Mouse (Mus musculus) gastrocnemius, postnatal 4 days (tissue): ENCODE data around the gene Fdx1l. TPM values are rescaled to one million over a fixed set of nuclear protein-coding genes. Genes with fewer than 3 reads are reported as not detected.
A peak's percentile ranks its signal among the peaks of the same experiment; 100 is the strongest.
"Not testable (repeated sequence)": the region's sequence is repeated elsewhere in the genome, so short reads cannot be mapped to it uniquely, and the experiment has no call there.

Experiments
- DNase-seq, 2 experiments: peaks; one replicate each; pipeline ENCODE4 v3.0.0; 2021 to 2022; ENCODE audit warnings: low spot score in 2 of 2, mixed read lengths in 2 of 2
- total RNA-seq, 2 experiments: library from RNA; stranded (reverse); gene quantifications; 2 replicates each; pipeline ENCODE4 v1.2.3; 2021

Gene Fdx1l
- total RNA-seq, 2 experiments from 2014 or later, result 28.6 to 31.6 TPM

DNA sequence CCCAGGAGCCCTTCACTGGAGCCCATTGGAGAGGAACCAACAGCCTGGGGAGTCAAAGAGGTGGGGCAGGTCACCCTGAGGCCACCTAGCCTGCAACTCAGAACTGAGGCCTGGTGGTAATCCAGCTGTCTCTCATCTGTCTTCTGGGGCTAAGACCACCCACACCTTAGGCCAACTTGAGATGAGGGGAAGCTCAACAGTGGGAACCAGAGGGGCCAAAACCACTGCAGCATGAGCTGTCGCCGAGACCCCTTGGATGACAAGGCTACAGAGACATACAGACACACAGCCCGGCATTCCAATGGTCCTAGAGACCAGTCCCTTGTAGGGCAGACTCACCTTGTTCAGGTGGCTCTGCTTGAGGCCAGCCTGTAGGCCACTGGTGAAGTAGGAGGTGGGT, 2.2 kb upstream of the Fdx1l start:
- DNase-seq, result no peak

DNA sequence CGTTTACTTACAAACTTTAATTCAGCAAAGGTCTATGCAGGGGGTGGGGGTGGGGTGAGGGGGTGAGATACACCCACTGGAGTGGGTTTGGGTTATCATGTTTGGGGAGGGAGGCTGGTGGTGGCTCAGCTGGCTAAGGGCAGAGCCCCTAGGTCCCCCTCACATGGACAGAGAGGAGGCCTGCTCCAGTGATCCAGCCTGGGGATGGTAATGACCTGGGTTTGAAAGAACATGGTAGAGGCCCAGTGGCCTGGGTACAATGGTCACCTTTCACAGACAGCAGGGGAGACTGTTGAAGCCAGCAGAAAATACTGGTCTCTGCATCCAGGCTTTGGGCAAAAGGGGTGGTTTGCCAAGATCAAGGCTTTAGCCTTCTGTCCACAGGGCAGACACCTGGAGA, 759 bp upstream of the Fdx1l start:
- no peak for DNase-seq

DNA sequence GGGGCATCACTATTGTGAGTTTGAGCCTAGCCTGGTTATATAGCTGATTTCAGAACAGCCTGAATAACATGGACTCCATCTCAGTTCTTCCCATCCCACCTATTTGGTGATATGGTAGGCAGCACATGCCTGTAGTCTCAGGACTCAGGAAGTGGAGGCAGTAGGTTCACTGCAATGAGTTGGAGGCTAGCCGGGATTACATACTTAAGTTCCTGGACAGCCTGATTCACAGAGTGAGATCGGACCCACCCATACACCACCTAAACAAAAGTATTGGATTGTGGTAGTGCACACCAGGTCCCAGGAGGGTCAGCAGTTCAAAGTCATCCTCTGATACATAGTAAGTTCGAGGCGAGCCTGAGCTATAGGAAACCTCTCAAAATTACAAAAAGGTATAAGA, 773 bp downstream of the Fdx1l start:
- no peak for DNase-seq

DNA sequence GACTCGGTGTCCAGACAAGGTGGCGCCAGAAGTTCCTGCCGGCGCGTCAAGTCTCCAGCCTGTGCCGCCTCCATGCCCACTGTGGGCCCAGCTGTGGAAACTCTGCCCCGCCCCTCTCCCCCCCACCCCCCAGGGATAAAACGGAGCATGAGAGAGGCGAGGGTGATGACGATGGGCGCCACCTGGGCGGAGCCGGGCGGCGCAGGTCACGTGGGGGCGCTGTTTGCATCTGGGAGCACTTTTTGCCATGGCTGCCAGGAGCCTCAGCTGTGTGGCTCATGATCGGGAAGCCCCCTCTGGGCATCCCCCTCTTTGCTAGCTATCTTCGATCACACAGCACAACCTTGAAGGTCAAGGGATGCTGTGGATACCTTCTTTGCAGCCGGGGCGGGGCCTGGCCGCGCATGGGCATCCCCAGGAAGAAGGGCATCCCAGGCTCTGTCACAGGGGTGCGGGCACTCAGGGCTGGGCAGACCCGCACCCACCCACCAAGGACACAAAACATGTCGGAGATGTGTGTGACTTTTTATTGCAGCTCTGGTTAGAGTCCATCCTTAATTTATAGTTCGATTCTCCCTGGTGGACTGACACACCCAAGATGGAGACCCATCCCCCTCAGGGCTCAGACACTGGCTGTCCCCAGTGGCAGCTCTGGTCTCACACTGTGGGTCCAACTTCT, 6.3 kb downstream of the Fdx1l start, which contains the start of gene Zglp1:
Gene Zglp1, minus strand, starts transcription at position 88 of the 679 bp plus-strand sequence.
- DNase-seq, result no peak

DNA sequence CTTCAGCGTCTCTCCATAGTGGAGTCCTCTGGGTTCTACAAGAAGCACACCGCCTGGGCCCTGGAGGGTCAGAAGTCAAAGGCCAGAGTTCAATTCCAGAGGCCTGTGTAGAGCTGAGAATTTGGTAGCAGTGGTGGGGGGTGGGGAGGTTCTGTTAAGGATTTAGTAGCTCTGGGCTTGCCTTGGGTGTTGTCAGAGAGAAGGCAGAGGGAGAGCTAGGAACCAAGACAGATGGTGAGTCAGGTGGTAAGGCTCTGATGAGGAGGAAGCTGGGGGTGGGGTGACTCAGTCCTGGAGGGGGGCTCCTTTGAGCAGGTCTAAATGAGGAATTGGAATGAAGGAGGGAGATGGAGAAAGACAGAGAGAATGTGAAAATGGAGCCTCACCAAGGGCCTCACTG, 10.5 kb downstream of the Fdx1l start:
- no peak for DNase-seq

DNA sequence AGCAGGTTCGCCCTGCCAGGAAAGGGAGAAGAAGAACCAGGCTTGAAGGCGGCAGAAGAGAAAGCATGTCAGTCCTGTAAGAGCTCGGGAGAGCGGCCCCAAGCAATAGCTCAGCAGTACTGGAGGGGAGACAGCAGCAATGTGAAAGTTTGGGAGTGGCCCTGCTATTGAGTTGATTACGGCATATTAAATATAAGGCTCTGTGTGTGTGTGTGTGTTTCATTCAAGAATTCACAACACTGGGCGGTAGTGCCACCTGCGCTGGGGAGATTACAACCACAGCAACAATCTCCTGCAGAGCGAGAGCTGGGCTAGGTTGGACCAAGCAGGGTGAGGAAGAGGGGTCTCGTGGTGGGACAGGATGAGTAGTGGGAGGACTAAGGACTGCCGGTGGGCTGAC, 21.8 kb downstream of the Fdx1l start:
- DNase-seq, result no peak

DNA sequence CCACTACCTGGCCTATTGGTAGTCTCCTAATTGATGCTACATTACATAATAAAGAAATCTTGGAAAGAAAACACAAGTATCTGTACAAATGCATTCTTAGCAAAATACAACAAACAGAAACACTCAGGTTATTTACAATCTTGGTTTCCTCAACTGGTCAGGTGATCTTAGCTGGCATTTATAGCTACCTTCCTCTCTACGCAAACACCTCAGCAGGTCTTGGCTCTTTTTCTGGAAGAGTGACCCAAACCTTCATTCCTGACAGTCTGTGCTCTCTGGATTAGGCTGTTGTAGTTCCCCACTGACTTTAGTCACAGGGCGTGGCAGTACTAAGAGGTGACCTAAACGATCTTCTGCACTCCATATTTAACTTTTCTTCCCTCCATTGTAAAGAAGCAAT, 28.2 kb downstream of the Fdx1l start:
- DNase-seq, result no peak

DNA sequence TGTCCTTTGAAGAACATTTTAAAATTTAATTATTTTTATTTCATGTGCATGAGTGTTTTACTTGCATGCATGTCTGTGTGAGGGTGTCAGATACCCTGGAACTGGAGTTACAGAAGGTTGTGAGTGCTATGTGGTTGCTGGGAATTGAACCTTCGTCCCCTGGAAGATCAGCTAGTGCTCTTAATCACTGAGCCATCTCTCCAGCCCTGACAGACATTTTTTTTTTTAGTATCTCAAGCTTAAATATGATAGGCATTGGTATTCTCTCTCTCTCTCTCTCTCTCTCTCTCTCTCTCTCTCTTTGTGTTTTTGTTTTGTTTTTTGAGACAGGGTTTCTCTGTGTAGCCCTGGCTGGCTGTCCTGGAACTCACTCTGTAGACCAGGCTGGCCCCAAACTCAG, 28.6 kb downstream of the Fdx1l start:
- DNase-seq, result not testable (repeated sequence)

DNA sequence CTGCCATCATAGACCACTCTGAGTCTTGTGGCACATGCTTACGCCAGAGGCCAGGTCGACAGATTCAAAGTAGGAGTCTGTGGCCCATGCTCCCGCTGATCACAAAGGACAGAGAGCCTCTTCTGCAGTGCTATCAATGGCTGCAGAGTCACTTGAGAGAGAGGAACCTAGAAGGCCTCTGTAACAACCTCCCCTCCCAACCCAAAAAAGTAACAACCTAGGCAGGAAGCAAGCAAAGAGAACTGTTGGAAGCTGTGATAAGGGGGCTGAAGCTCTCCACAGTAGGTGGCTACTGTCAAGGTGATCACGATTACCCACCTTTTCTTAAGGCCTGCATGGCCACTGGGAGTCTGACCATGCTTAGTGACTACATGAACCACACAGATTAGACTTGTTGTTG, 29.9 kb downstream of the Fdx1l start:
- DNase-seq, result no peak

DNA sequence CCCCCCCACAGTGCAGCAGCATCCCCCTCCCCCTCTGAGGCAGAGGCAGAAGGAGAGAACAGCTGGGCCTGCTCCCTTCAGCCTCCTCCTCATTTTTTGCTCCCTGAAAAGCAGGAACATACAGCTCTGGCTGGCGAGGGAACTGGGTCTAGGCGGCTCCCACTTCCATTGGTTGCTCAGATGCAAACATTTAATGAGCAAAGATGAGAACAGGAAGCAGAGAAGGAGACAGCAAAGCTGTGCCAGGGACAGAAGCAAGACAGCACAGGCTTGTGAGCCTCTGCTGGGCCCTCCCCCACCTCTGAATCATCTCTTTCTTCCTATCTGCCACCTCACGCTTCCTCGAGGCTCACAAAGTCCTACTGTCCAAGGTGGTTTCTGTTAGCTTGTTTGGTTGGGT, 32.1 kb downstream of the Fdx1l start:
- no peak for DNase-seq

DNA sequence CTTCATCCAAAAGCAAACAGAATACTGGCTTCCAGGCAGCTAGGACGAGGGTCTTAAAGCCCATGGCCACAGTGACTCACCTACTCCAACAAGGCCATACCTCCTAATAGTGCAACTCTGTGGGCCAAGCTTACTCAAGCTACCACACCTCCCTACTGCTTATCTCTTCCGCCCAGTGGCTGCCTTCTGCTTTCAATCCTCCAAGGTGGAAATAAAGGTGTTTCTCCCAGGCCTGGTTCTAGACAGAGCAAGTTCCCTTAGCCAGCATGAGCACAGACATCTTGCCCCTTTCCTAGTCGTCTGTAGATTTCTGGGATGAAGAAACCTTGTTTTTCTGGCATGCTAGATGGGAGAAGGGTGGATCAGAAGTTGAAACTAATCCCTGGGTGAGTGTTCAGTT, 33.6 kb downstream of the Fdx1l start:
- DNase-seq, result no peak

DNA sequence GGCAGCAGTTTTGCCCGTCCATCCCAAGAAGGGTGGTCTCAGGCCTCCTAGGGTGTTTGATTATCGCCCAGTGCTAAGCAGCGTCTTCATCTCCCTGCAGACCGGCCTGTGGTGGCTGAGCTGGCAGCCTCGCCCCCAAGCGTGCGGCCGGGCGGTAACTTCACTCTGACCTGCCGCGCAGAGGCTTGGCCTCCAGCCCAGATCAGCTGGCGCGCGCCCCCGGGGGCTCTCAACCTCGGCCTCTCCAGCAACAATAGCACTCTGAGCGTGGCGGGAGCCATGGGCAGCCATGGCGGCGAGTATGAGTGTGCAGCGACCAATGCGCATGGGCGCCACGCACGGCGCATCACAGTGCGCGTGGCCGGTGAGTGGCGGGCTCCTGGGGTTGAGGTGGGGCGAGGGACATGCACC, 35.9 kb downstream of the Fdx1l start:
- DNase-seq, result peak in 1 of 2 experiments; percentile 44

DNA sequence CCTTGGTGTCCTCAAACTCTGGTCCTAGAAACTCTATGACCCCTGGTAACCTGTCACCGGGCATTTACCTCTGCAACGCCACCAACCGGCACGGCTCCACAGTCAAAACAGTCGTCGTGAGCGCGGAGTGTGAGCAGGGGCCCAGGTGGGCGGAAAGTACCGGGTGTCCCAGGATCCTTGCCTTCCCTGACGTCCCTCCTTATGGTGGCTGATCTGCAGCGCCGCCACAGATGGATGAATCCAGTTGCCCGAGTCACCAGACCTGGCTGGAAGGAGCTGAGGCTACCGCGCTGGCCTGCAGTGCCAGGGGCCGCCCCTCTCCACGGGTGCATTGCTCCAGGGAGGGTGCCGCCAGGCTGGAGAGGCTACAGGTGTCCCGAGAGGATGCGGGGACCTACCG, 36.7 kb downstream of the Fdx1l start:
- DNase-seq, result no peak

DNA sequence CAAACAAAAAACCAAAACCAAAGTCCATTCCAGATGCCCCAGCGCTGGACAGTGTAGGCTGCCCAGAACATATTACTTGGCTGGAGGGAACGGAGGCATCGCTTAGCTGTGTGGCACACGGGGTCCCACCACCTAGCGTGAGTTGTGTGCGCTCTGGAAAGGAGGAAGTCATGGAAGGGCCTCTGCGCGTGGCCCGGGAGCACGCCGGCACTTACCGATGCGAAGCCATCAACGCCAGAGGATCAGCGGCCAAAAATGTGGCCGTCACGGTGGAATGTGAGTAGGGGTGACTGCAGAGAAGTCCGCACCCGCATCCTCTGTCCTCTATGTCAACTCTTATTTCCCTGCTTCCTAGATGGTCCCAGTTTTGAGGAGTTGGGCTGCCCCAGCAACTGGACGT, 37.3 kb downstream of the Fdx1l start:
- no peak for DNase-seq

DNA sequence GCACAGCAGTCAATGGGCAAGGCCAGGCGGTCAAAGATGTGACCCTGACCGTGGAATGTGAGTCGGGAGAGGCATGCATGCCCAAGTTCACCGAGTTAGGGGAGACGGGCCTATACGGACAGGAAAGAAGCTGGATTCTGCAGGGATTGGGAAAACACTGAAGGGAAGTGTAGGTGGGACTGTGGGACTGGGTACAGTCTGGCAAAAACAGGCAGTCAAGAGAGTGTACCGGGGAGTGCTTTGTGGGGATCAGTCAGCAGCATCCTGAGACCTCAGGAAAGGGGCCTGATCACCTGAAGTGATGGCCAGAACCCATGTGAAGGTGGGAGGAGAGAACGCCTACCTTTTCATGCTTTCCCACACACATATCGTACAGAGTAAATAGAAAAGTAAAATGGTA, 37.8 kb downstream of the Fdx1l start:
- DNase-seq, result no peak

DNA sequence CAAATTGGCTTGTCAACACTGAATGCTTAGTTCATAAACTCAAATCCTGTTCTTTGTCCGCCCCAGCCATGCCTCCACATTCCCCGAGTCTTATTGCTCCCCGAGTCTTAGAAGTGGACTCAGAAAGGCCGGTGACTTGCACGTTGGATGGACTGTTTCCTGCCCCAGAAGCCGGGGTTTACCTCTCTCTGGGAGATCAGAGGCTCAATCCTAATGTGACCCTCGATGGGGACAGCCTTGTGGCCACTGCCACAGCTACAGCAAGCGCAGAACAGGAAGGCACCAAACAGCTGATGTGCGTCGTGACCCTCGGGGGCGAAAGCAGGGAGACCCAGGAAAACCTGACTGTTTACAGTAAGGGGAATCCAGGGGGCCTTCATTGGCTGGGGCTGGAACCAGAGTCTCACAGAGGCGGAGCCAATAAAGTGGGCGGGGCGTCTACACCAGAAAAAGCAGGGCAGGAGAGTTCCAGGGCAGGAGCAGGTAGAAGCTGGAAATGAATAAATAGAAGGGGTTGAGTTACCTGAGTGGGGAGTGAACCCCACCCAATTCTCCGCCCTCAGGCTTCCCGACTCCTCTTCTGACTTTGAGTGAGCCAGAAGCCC, 38.8 kb downstream of the Fdx1l start:
- no peak for DNase-seq

DNA sequence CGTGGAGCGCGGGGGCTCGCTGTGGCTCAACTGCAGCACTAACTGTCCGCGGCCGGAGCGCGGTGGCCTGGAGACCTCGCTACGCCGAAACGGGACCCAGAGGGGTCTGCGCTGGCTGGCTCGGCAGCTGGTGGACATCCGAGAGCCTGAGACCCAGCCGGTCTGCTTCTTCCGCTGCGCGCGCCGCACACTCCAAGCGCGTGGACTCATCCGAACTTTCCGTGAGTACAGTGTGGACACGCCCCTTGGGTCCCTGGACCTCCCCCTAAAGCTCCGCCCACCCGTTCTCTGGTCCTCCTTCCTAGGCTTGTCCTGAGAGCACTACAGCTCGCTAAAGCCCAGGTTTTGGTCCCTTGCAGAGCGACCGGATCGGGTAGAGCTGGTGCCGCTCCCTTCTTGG, 40.3 kb downstream of the Fdx1l start:
- peak; percentile 54 to 79 for DNase-seq

DNA sequence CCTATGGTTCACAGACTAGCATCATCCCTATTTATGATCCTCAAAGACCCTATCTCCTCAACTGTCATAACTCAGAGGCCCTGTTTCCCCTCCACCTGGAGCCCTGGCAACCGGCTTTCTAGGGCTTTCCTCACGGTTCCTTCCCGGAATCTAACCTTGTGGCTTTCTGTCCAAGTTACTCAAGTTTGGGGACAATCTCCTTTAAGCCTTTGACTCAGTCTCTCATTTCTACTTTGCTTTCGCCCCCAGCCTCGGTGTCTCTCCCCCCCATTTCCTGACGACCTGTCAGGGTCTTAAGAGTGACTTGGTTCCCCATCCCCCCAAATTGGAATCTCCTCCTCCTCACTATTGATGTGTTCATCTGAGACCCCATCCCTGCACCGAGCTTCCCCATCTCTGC, 40.9 kb downstream of the Fdx1l start:
- no peak for DNase-seq

DNA sequence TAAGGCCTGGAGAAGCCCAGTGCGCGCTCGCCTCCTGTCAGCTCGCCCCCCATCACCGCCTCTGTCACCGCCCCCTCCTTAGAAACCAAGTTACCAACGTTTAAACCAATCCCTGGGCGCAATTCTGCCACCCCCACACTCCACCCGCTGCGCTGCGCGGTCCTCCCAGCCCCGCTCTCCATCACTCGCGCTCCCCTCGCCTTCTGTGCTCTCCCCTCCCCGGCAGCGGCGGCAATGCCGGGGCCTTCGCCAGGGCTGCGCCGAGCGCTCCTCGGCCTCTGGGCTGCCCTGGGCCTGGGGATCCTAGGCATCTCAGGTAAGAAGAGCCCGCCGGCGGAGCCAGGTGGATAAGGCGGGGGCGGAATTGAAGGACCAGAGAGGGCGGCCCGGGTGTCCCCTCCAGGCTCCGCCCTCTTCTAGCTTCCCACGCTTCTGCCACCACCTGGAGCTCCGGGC, 41.5 kb downstream of the Fdx1l start, which contains the start of gene Icam5:
Gene Icam5, plus strand, starts transcription at position 178 of the 456 bp plus-strand sequence.
- no peak for DNase-seq

DNA sequence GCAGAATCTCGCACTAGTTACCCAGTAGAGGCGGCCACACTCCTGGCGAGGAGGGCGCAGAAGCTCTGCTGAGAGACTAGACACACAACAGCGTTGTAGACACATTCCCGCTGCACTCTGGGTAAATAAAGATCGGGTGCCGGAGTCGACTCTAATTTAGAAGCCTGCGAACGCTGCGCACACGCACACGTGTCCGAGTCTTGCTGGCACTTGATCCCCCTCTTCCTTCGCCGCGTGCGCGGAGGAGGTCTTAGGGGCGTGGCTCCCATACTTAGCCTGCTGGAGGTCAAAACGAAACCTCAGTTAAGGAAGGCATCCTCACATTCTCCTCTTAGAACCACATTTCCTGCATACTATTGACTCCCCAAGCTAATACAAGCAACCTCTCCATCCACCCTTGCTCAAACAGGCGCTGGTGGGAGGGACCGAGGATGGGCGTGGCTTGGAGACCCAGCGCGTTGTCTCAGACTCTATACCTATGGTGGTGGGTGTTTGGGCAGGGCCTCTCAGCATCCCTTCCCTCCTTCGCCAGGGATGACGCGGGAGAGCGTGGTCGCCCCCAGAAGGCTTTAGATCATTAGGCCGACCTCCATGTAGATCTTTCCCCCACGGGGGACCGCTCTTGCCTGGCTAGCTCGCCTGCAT, 42.0 kb downstream of the Fdx1l start:
- DNase-seq, result peak in 1 of 2 experiments; percentile 66

DNA sequence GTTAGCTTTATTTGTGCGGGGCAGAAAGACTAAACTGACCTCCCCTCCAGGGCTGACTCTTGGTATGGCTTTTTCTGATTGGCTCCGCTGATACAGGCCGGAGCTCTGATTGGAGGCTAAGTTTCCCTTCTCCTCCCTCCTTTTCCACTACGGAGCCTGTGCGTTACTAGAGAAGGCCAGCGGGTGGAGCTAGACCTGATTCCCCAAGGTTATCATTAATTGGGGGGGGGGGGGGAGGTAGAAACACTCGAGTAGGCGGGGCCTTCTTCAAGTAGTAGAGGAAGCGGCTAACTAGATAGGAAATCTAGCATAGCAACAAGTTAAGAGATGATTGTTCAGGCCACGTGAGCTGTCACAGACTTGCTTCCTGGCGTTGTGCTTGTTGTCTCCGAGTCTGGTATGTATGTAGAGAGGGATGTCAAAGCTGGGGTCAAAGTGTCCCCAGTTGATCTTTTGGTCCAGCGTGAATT, 42.6 kb downstream of the Fdx1l start:
- peak; percentile 47 to 84 for DNase-seq

DNA sequence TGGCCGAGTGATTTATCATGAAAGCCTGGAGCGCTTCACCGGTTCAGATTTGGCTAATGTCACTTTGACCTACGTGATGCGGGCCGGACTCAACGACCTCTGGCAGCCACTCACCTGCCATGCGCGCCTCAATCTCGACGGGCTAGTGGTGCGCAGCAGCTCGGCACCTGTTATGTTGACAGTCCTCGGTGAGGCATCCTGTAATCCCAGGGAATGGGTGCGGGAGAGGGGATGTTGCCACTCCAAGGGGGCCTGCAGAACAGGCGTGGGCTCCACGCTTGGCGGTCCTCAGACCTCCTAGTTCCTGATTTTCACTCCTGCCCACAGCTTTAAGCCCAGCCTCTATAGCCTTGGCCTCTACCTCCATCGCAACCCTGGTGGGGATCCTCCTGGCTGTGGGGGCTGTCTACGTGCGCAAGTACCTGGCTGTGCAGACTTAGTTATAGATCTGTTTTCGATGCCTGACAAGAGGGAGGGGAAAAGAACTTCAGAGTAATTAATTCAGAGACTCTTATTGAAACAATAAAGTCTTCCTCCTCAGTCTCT, 43.3 kb downstream of the Fdx1l start:
- no peak for DNase-seq
